Mouse (Mus musculus) fat pad, adult 2 months (tissue): ENCODE data around the gene Lig4.

Experiments
- DNase-seq: peaks from one replicate; pipeline ENCODE4 v3.0.0-alpha.2; 2011; ENCODE audit warnings: low read depth, low spot score; ENCODE audit errors: extremely low read depth

Lig4 gene

GRCm38 (mm10) chr8:9932711-9933110 is 44.8 kb downstream of the Lig4 start:
- DNase-seq: no peak

GRCm38 (mm10) chr8:9929746-9930445 is 47.6 kb downstream of the Lig4 start:
- no peak for DNase-seq
